Mouse (Mus musculus): Measurements from ENCODE around the gene Slc29a1.

- TF ChIP-seq CTCF (IDR thresholded peaks at IDR 0.05; ENCODE audit: control insufficient read depth, insufficient read depth, low read length) (no peak), POLR2A (IDR thresholded peaks at IDR 0.05; ENCODE audit: borderline replicate concordance, control insufficient read depth, low read depth, low read length) (no peak)
These were observed 1.9 kb upstream of the Slc29a1 start for GRCm38 (mm10) chr17:45601325-45601724.

Data from bone marrow, adult 2 months (tissue).